Mouse (Mus musculus) olfactory bulb, adult 2 months (tissue): ENCODE measurements at regions not wholly inside any gene's neighbourhood (a gene's known extent, or its start where the extent isn't known, plus 50 kb on each side); places are given as distances from the start of the nearest gene placed in this dataset.

Experiments
- CTCF ChIP-seq: fragments of 200-500 bp; IDR thresholded peaks from 2 replicates; pipeline ENCODE4 v1.5.1; 2012; ENCODE audit warnings: low read depth, mild to moderate bottlenecking, low read length, moderate library complexity; ENCODE audit not compliant: insufficient read depth
- POLR2A ChIP-seq: fragments of 200-500 bp; IDR thresholded peaks from 2 replicates; pipeline ENCODE4 v1.6.1; 2012; ENCODE audit warnings: mild to moderate bottlenecking, low read depth, low read length, moderate library complexity; ENCODE audit not compliant: insufficient read depth

DNA sequence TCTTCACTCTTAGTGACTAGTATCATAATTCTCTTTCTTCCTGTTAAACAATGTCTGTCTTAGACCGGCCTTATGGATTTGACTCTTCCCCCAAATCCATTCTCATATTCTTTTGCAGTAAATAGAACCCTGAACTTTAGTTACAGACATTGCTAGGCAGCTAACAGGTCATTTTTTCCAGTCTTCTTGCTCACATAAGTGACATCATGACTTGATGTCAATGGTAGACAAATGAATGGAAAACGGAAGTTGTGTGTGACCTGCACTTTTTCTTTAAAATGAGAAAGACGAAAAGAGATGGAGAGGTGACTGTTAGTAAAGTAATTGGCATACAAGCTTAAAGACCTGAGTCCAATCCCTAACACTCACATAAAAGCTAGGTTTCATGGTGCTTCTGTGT, 118.2 kb upstream of the Atp2b1 start:
- no peak for TF ChIP-seq CTCF
- no peak for TF ChIP-seq POLR2A
